Mouse (Mus musculus) heart, adult 2 months (tissue): ENCODE measurements around the gene Rmi2.

ENCODE experiments used
- CTCF ChIP-seq: fragments of 200-600 bp; IDR thresholded peaks from 2 replicates; pipeline ENCODE4 v1.8.1; 2022; ENCODE audit warnings: antibody characterized with exemption, mild to moderate bottlenecking, moderate library complexity
- EP300 ChIP-seq: fragments of 200-500 bp; IDR thresholded peaks from 2 replicates; pipeline ENCODE4 v1.6.1; 2011; ENCODE audit warnings: low read depth, low read length, control low read depth; ENCODE audit not compliant: insufficient read depth
- POLR2A ChIP-seq: fragments of 200-500 bp; IDR thresholded peaks from 2 replicates; pipeline ENCODE4 v1.6.1; 2011; ENCODE audit warnings: mild to moderate bottlenecking, low read depth, low read length, control low read depth; ENCODE audit not compliant: insufficient read depth

DNA sequence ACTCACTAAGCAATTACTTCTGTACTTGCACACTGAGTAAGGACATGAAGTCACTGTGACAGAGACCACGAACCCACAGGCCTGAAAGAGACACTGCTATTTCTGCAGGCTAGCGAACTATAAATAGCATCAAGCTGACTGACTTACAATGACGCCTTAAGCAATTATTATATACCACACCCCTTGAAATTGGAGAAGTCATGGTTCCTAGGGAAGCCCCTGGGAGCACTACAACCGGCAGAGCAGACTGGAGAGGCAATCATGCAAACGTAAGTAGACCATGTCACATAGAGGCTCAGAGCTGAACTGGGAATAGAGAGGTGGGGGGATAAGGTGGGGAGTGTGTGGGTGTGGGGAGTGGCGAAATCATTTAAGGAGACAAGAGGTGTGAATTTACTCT is 62.5 kb downstream of the Rmi2 start:
- no peak for TF ChIP-seq EP300
- TF ChIP-seq CTCF, result no peak
- no peak for TF ChIP-seq POLR2A
